Mouse (Mus musculus) kidney, postnatal 4 days (tissue): ENCODE measurements around the gene Tmem117.

ENCODE experiments used
- DNase-seq, 2 experiments: peaks; one replicate each; pipeline ENCODE4 v3.0.0; 2021; ENCODE audit warnings: mixed read lengths in 2 of 2

The Tmem117 gene

DNA sequence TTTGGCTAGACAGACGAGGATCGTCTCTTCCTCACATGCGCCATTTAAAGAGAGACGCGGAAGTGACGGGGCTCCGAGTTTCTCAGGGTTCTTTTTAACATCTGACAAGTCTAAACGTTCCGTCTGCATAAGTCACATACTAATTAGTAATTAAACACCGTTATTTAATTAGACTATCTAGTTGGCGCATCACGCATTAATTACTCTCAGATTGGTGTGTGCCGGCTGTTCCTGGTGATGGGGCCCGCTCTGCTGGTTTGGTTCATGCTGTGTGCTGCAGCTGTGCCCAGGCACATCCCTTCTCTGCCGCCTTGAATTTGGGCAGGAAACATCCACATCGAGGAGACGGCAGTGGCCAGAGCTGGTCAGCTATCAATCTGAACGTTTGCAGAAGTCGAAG, 142.7 kb downstream of the Tmem117 start:
- no peak for DNase-seq

DNA sequence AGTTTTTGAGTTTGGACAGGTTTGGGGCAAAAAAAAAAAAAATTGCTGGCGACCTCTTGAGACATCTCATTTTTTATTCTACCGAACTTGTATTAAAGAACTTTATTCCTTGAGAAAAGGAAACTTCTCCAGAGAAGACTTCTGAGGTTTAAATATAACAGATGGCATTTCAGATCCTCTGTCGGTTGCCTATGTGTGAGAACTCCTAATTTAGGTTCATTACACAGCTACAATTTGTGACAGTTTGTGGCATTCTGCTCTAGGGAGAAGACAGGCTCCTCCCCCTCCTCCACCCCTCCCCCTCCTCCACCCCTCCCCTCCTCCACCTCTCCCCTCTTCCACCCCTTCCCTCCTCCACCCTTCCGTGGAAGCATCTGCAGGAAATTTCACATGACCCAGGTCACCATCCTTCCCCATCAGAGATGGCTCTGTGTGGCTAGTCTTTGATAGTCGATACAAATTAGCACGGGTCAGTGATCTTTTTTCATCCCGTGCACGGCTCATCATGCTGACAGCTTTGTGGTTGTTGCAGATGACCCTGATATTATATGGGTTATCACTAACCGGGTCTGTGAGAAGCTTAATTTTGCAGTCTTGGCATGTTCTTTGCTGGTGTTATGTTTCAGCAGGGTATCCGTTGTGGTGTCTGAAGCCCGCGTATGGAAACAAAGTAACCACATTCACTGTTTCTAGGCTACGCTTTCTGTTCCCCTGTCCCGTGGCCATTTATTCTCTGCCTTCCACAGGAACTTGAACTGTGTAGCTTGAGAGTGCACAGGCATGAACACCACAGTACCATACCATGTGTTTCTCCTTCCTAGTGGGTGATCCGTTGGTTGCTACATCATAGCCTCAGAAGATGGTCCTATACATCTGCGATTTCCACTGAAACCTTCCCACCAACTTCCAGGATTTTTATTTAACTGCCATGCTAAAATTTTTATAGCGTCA, 147.4 kb downstream of the Tmem117 start:
- peak; percentile 17 to 27 for DNase-seq

DNA sequence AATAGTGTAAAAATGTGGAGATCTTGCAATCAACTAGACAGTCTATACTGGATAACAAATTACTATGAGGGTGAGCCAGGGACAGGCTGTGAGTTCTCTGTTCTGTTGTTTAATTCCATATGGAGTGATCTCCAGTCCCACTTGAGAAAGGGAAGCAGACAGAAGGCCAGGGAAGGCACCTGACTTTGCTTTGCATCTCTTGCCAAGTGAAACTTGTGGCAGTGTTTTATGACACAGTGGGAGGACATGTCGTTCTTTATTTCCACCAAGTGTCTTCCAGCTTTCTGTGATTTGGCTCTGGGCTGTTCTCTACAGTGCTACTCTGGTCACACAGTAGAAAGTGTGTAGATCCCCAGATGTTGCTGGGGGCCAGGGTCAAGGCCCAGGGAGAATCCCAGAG, 152.5 kb downstream of the Tmem117 start:
- DNase-seq = no peak

- no peak for DNase-seq
These were observed 164.4 kb downstream of the Tmem117 start for GRCm38 (mm10) chr15:94793455-94793854.

- no peak for DNase-seq
These were observed 166.5 kb downstream of the Tmem117 start for GRCm38 (mm10) chr15:94795484-94795883.

GRCm38 (mm10) chr15:94798236-94798635, 169.2 kb downstream of the Tmem117 start:
- no peak for DNase-seq

DNA sequence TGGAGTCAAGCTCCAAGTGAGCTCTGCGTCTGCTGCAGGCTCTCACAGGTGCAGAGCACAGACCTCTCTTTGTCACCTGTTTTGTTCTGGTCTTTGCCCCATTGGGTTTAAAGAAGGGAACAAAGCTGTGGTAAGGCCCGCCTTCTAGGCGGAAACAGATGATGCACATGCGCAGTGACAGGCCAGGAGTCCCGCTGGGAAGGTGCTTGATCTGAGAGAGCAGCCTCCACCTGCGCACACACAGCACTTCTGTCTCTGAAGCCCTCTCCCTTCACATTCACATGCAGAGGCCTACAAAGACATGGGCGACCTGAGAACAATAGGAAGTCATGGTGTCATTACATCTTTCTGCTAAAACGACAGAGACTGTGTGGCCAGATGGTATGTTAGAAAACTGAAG, 172.4 kb downstream of the Tmem117 start:
- DNase-seq = no peak

- DNase-seq = no peak
These were observed 173.8 kb downstream of the Tmem117 start for GRCm38 (mm10) chr15:94802820-94803219.

- DNase-seq = no peak
These were observed 174.8 kb downstream of the Tmem117 start for GRCm38 (mm10) chr15:94803624-94804342.

DNA sequence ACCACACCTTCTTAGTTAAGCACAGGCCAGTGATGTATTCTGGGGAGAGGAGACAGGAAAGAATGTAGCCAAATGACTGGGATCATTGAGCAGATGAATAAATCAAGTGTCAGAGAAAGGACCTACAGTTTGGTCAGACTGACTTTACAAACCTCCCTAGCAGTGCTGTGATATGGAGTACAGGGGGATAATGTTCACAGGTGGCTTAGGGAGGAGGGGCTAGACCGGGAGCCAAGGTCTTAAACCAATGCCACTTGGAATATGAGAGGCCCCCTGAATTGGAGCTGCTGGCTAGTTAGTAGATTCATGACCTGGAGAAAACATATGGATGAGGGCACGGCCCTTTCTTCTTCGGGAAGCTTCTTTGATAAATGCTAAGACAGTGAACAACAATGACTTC, 177.0 kb downstream of the Tmem117 start:
- DNase-seq = no peak

DNA sequence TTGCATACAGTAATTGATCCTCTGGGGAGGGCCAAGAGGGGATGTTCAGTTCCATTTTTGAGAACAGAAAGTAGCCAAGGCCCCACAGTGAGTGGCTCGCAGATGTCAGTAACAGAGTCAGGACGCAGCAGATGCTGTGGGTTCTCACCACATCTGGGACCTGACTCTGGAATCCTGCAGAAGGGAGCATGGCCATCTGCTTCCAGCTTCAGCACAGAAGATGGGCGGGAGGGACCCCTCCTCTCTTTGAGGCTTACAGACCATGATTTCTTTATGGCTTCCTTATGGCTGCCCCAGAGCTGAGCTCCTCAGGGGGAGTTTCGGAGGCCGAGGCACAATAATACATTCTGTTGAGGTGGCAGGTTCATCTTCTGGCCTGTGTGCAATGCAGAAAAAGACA, 182.5 kb downstream of the Tmem117 start:
- no peak for DNase-seq

DNA sequence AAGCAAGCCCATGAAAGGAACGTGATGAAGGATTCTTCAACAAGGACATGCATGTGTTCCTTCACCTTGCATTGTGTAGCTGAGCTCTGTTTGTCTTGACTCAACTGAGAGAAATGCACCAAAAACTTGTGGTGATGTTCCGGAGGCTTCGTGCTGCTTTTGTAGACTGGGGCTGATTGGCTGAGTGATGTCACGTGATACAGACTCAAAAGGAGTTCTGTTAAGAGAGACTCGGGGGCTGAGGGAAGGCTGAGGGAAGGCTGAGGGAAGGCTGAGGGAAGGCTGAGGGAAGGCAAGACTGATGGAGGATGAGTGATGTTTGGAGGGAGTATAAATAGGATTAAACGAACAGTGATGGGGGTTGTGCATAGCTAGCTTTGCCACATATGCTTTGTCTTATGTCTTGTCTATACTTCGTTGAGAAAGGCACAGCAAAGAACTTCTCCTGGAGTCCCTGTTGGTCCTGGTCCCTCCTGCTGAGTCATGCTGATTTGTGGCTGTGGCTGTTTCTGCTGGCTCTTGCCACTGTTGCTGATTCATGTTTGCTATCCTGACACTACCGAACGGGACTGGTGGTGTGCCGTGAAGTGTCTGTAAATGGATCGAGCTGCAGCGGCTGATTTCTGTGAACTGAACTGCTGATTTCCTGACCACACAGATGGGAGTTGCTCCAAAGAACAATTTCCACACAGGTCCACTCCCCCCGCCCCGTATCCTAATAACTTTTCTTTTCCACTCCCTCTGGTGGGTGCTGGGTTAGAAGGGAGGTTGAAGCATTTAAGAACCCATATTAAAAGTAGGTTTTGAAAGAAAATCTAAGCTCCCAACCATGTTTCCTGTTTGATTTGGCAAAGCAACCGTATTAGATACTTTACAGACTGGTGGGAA, 185.4 kb downstream of the Tmem117 start:
- DNase-seq = peak; percentile 34 to 66

DNA sequence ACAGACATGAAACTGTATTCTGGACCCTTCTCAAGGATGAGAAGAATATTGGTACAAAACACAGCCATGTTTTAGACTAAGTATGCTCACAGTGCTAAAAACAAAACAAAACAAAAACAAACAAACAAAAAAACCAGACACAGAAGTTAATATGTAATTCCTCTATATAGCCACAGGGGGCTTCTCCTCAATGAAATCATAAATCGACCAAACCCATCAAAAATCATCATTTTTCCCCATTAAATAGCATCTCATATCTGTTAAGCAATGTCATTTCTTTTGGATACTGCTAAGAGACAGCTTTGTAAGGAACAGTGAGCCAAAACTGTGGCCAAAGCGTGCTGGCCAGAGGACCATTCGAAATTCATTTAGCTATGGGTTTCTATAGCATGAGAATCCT, 206.6 kb downstream of the Tmem117 start:
- DNase-seq = no peak

- no peak for DNase-seq
These were observed 209.6 kb downstream of the Tmem117 start for GRCm38 (mm10) chr15:94838646-94839045.

DNA sequence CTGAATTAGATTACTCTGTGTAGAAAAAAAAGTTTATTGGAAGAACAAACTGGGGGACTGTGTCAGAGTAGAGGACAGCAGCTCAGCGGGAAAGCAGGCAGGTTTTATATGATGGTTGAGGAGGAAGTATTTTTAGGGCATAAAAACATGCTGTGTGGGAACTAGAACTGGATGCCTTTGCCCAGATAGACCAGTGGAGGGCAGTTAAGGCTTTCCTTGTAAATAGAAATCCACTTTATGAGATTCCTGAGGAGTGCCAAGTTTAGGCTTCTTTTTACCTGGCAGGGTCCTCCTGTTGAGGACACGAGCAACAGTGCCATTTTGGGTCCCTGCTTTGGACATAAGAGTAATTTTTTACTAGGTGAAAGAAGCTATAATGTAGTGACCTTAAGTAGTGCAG, 218.5 kb downstream of the Tmem117 start:
- DNase-seq = no peak

DNA sequence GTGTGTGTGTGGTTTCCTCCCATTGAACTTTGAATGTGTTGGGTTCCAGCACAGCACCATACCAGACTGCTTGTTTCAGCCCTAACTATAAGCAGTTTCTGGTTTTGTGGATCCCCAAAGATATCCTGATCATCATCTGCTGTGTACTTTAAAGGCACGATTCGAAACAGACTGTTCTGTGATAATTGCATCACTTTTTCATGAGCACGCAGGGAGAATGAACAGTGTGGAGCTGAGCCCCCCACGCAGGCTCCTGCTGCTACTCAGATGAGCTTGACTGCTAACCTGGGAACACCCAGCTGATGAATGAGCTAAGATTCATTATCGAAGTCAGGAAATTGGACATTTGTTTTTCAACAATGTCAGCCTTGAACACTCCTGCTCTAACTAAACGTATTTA, 230.6 kb downstream of the Tmem117 start:
- no peak for DNase-seq

- no peak for DNase-seq
These were observed 232.1 kb downstream of the Tmem117 start for GRCm38 (mm10) chr15:94861173-94861572.

GRCm38 (mm10) chr15:94864134-94864533, 235.1 kb downstream of the Tmem117 start:
- DNase-seq = no peak

- DNase-seq = no peak
These were observed 239.3 kb downstream of the Tmem117 start for GRCm38 (mm10) chr15:94868372-94868771.

- no peak for DNase-seq
These were observed 256.0 kb downstream of the Tmem117 start for GRCm38 (mm10) chr15:94885026-94885425.

- no peak for DNase-seq
These were observed 264.2 kb downstream of the Tmem117 start for GRCm38 (mm10) chr15:94893201-94893600.

DNA sequence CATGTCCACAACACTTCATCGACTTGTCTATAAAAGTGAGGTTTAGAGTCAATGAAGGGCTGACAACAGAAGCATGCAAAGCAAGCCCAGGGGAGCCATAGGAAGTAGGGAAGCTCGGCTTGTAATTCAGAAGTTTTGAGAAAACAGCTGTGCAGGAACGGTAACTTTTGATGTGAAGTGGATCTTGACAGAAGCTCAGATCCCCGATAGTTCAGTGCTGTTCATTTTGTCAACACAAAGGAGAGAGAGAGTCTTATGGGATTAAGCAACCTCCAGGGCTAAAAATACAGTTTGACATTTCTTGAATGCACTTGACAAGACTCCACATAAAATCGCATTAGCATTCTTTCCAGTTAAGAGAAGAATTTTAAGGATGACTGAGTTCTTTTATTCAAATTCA, 265.1 kb downstream of the Tmem117 start:
- no peak for DNase-seq

GRCm38 (mm10) chr15:94895681-94896080, 266.6 kb downstream of the Tmem117 start:
- DNase-seq = no peak
